Mouse (Mus musculus): ENCODE results near the gene Ttc7b.

- TF ChIP-seq CTCF (IDR thresholded peaks at IDR 0.05; ENCODE audit: borderline replicate concordance, insufficient read depth, low read depth, low read length), result no peak
- no peak for TF ChIP-seq POLR2A (IDR thresholded peaks at IDR 0.05; ENCODE audit: borderline replicate concordance, insufficient read depth, low read length)
Observed at GRCm38 (mm10) chr12:100482255-100482654, 38.4 kb downstream of the Ttc7b start.

Data from cerebellum, adult 2 months (tissue).